Mouse (Mus musculus) adrenal gland, adult 18-20 months (tissue): ENCODE data around the gene Hexim2. TPM values are rescaled to one million over a fixed set of nuclear protein-coding genes. Genes with fewer than 3 reads are reported as not detected.

Experiments used
- DNase-seq, 2 experiments: peaks; one replicate each; pipeline ENCODE4 v3.0.0; 2021 to 2022; ENCODE audit warnings: low spot score in 2 of 2
- total RNA-seq, 2 experiments: library from RNA; stranded (reverse); gene quantifications; 1 replicate in 1 of 2; 2 replicates in 1 of 2; pipeline ENCODE4 v1.2.3; 2021

Hexim2 gene
- total RNA-seq, 2 experiments from 2014 or later, result 2.8 to 5.6 TPM

- DNase-seq, result no peak
Observed at GRCm38 (mm10) chr11:103139951-103140762, 7.9 kb downstream of the Hexim2 start.

DNA sequence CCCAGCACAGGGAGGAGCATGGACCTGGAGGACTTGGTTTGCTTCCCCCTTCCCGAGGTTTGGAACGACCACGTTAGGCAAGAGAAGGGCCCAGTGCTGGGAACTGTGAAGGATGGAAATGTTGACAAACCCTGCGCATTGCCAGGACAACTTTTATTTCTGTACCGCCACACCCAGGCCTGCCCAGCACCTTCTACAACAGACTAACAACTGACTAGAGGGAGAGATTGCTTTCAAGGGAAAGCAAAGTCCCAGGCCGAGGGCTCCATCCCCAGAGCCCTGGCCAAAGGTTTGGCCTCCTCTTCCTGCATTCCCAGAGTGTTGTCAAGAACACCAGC, 8.5 kb downstream of the Hexim2 start:
- DNase-seq, result no peak

- DNase-seq, result peak in 1 of 2 experiments; percentile 41
Observed at GRCm38 (mm10) chr11:103141101-103141943, 9.1 kb downstream of the Hexim2 start.

- DNase-seq, result no peak
Observed at GRCm38 (mm10) chr11:103141944-103142255, 9.7 kb downstream of the Hexim2 start.

- DNase-seq, result peak; percentile 43 to 47
Observed at GRCm38 (mm10) chr11:103142441-103143182, 10.4 kb downstream of the Hexim2 start.

- no peak for DNase-seq
Observed at GRCm38 (mm10) chr11:103144309-103145285, 12.4 kb downstream of the Hexim2 start.

DNA sequence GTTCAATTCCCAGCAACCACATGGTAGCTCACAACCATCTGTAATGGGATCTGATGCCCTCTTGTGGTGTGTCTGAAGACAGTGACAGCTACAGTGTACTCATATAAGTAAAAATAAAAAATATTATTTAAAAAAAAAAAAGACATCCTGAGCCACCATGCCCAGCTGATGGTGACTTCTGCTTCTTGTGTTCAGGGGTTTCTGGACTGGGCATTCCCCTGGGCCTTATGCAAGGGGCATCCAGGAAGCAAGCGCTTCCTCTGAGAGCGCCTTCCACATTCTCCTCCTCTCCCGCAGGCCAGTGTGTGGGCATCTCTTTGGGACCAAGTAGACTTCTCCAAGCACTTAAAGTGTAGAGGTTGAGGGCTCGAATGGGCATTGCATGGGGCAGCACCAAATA, 14.2 kb downstream of the Hexim2 start:
- no peak for DNase-seq

DNA sequence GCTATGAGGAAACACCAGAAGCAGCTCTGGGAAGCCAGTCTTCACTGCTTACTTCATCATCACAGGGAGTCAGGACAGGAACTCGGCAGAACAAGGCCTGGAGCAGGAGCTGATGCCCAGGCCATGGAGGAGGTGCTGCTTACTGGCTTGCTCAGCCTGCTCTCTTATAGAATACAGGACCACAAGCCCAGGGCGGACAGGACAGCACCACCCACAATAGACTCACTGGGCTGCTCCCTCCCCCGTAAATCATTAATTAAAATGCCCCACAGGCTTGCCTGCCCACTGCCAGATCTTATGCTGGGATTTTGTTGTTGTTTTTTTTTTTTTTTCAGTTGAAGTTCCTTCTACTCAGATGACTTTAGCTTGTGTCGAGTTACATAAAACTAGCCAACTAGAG, 15.5 kb downstream of the Hexim2 start:
- DNase-seq, result no peak

DNA sequence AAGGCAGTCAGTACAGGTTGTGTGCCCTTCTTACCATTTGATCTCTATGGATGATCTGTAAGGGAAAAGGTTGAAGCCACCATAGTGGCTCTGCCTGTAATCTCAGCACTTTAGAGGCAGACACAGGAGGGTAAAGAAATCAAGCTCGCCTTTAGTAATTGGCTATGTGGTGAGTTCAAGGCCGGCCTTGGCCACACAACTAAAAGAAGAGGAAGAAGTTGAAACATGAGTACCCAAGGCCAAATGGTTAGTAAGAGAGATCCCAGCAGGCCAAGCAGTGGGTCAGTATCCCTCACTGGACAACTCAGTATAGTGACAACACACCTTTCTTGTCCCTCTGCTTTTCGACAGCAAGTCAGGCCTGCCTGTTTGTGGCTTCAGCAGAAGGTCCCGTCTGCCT, 17.5 kb downstream of the Hexim2 start:
- DNase-seq, result no peak

- peak; percentile 100 for DNase-seq
Observed at GRCm38 (mm10) chr11:103158621-103159478, 26.6 kb downstream of the Hexim2 start.

GRCm38 (mm10) chr11:103160738-103161137, 28.5 kb downstream of the Hexim2 start:
- no peak for DNase-seq

DNA sequence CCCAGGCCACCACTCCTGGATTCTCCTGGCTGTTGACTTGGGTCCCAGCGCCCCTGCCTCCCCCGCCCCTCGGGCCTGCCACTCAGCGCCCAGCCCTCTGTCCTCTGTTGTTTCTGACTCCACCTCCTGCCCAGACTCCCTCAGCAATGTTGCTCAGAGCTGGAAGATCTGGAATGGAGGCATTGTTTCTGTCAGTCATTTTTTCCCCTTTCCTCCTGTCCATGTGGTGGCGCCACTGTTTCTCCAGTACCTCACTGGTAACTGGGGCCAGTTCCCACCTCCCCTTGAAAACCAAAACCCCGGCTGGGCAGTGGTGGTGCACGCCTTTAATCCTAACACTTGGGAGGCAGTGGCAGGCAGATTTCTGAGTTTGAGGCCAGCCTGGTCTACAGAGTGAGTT, 29.2 kb downstream of the Hexim2 start:
- no peak for DNase-seq

DNA sequence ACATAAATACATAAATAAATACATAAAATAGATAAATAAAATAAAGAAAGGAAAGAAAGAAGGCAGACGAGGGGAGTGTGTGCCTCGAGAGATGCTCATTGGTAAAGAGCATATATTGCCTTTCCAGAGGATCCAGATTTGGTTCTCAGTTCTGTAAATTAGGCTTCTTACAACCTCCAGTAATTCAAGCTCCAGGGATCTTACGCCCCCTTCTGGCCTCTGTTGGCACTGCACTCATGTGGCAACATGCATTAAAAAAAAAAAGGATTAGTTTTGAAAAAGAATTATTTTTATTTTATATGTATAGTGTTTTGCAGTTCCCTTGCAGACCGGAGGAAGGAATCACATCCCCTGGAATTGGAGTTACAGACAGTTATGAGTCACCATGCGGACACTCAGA, 29.9 kb downstream of the Hexim2 start:
- DNase-seq, result peak in 1 of 2 experiments; percentile 24

DNA sequence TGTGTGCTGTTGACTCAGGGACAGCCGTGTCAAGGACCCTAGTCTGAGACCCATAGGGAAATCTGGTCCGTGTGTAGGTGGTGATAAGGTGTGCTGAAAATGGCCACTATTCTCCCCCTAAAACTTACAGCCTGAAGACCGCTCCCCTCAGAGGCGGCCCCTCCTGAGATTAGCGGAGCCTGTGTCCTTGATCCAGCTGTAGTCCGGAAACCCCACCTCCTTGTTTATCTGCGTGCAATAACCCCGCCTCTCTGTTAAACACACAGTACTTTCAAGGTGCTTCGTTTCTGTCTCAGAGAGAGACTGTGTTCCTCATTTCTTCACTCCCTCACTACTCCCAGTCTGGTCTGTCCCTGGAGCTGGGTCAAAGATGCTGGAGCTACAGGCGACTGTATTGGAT, 32.2 kb downstream of the Hexim2 start:
- no peak for DNase-seq

DNA sequence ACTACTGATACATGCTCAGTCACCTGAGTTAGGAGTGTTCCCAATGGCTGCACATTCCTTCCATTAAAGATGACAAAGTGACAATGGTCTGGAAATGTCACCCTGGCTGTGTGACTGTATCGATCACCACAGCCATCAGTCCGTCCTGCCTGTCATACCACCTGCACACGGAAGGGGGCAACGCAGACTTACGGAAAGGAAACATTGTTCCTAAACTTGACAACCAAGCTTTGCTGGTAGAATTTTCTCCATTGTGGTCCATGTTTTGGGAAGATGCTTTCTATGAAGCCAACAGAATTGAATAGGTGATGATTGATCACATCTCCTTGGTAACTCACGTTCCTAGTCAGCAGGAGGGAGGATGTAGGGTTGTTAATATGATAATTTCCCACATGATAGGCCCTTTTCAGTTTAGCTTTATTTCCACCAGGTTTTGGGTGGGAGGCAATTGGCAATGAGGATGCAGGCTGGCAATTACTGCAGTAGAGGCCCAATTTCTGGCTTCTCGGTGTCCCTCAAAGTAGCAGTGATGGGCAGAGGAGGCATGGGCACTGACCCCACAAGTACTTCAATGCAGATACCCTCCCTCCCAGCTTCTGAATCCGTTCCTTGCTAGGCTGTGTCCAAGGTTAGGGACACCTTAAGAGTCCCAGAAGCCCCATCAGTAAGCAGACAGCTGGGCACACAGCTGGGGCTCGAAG, 36.6 kb downstream of the Hexim2 start:
- DNase-seq, result peak; percentile 73 to 75

DNA sequence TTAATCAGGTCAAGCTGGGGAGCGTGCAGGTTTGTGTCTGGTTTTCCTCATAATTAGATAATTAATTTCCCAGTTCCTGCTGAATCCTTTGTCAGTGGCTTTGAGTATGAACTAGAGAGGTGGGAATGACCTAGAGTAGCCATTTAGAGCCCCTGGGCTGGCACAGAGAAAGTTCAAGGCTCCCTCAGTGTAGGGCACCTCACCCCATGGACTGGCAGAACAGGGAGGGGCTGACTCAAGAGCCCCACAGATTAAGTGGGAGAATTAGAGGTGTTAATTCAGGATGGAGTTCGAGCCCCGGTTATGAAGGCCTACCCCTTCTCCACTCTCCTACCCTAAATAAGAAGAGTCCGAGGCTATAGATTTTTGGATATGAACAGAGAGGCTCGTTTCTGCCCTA, 37.4 kb downstream of the Hexim2 start:
- no peak for DNase-seq

GRCm38 (mm10) chr11:103170111-103170493, 37.9 kb downstream of the Hexim2 start:
- DNase-seq, result no peak

GRCm38 (mm10) chr11:103170494-103171285, 38.5 kb downstream of the Hexim2 start, which contains the start of gene Fmnl1:
Gene Fmnl1, plus strand, starts transcription at chr11:103171107.
- peak; percentile 47 to 59 for DNase-seq
